Mouse (Mus musculus): ENCODE measurements around the gene Mus81.

The Mus81 gene

DNA sequence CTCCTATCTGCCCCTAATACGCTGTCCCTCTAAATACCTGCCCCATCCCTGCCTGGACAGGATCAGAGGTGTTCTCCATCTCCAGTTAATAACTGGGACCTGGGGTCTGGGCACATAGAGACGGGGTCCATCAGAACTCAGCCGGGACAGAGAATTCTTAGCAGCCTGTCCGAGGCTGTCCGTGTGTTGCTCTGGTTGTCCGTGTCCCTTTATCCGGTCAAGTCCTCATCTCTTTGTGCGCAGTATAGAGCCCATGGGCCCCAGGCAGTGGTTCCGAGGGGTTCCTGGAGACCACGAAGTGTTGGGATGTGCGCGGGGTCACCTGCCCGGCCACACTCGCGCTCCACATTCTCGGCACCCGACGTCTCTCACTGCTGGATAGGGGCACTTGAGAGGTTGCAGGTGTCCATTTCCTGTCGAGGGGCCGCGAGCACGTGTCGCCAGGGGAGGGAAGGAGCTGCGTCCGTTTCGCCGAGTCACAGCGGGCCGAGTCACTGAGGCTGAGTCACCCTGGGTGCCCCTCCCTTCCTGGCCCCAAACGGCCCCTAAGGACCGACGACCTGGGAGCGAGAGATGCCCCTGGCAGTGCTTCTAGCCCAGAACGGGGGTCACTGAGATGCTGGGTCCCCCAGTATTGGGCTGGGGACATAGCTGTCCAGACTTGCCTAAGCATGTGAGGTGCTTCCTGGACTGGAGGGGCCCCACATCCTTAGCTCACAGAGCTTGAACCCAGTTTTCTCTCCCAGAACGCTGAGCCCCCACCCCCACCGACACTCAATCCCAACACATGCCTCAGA lies 39.6 kb downstream of the Mus81 start:
- in situ Hi-C loops (cut with MboI, MseI): loop anchor here in 1 of 2 experiments (5.0 to 25.0 kb wide), 2 partner anchors 41 to 1736 kb away; partner anchors contain the start of gene 1810055G02Rik

DNA sequence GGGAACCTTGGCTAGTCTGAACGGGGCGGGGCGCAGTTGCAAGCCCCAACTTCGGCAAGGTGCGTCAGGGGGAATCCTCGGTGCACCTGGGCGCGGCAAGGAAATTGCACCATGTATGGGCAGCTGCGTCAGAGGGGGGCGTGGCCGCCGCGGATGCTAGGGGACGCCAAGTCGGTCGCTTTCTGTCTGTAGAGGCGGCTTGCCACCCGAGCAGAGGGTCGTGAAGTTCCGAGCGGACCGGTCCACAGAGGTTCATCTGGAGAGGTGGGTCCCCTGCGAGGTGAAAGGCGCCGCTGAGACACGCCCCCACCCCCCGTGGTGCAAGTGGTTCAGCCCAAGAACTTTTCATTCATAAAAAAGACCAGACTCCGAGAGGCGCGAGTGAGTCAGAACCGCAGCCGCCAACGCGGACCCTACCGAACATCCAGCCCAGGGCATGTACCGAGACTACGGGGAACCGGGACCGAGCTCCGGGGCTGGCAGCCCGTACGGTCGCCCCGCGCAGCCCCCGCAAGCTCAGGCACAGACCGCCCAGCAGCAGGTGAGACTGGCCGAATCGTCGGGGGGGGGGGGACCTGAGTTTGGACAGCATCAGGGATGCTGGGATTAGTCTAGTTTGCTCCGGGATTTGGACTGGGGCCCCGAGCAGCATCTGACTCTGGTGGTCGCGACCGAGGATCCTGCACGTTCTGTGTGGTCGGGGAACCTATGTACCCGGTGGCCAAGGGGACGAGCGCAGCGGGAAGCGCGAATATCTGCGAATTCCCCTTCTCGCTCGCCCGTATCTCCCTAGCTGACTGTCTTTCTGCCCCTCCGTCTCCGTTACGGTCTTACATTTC lies 40.5 kb downstream of the Mus81 start, which contains the start of gene Fosl1:
Fosl1 (plus strand) TSS at position 33 of the 839 bp plus-strand sequence.
- in situ Hi-C loops (cut with MboI, MseI): loop anchor here in 1 of 2 experiments (5.0 to 25.0 kb wide), 2 partner anchors 40 to 1735 kb away; partner anchors contain the start of gene 1810055G02Rik

DNA sequence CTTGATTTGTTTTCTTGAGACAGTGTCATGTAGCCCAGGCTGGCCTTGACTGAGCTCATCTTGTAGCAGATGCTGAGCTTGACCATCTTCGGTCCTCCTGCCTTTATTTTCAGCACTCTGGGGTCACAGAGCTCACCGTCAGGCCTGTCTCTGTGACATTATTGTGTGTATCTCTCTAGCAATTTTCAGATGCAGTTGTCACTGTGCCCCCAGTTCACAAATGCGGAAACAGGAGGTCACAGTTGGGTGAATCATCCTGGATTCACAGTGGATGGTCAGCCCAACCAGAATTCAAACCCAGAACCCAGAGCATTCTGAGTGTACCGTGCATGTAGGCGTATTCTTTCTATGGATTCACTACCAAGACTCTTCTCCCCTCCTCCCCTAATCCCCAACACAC lies 42.5 kb downstream of the Mus81 start:
- in situ Hi-C loops (cut with MboI, MseI): loop anchor here in 1 of 2 experiments (5.0 to 25.0 kb wide), 2 partner anchors 38 to 1733 kb away; partner anchors contain the start of gene 1810055G02Rik

DNA sequence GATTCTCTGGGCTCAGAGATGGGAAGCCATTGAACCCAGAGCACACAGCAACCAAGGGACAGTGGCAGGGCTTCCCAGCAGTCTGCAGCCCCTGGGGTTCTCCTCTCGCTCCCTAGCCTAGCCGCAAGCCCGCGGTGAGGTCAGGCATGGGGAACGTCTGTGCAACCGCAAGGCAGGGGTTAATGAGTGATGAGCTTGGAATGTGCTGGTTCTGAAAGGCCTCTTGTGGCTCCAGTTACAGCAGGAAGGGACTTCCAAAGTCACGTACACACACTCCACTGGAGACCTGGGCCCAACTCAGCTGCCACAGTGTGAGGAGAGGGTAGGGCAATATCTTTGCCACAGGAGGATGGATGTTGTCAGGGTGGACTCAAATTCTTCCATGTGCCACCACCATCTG lies 43.2 kb downstream of the Mus81 start:
- in situ Hi-C loops (cut with MboI, MseI): loop anchor here in 1 of 2 experiments (5.0 to 25.0 kb wide), 2 partner anchors 38 to 1733 kb away; partner anchors contain the start of gene 1810055G02Rik

DNA sequence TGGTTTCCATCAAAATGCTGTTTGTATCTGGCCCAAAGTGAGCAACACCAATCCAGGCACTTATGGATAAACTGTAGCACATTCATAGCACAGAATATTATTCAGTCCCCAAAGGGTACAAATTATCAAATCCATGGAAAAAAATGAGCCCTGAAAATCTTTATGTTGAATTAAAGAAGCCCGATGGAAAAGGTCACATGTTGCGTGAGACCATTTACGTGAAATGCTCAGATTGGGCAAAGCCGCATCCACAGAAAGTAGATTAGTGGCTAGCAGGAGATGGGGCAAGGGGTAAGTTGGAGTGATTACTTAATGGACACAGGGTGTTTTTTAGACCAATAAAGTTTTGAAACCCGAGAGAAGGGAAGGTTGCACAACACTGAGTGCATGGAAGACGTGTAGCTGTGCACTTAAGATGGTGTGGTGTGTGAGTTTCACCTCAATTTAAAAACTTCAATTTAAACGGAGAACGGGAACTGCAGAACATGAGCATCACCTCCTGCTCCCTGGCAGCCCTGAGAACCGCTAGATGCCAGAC lies 43.8 kb downstream of the Mus81 start:
- in situ Hi-C loops (cut with MboI, MseI): loop anchor here in 1 of 2 experiments (25.0 kb wide), 1 partner anchor 1732 kb away; the partner anchor contains the start of gene 1810055G02Rik

DNA sequence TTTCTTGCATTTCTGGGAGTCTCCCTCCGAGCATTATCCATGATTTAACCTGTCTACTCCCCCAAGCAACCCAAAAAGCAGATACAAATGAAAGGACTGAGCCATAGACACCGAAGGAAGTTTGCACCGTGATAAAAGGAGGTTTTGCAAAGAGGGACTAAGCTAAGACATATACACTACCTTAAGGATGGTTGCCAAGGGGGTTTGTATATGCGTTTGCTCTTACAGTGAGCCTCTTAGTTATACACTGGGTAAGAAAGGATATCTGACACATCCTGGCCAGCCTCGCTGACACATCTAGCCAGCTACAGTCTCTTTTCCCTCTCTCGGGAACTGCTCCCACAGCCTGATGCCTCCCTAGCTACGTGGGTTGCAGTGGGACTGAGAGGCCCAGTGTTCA lies 54.3 kb downstream of the Mus81 start:
- in situ Hi-C loops (cut with MboI, MseI): loop anchor here in 1 of 2 experiments (25.0 kb wide), 1 partner anchor 1722 kb away; the partner anchor contains the start of gene 1810055G02Rik

DNA sequence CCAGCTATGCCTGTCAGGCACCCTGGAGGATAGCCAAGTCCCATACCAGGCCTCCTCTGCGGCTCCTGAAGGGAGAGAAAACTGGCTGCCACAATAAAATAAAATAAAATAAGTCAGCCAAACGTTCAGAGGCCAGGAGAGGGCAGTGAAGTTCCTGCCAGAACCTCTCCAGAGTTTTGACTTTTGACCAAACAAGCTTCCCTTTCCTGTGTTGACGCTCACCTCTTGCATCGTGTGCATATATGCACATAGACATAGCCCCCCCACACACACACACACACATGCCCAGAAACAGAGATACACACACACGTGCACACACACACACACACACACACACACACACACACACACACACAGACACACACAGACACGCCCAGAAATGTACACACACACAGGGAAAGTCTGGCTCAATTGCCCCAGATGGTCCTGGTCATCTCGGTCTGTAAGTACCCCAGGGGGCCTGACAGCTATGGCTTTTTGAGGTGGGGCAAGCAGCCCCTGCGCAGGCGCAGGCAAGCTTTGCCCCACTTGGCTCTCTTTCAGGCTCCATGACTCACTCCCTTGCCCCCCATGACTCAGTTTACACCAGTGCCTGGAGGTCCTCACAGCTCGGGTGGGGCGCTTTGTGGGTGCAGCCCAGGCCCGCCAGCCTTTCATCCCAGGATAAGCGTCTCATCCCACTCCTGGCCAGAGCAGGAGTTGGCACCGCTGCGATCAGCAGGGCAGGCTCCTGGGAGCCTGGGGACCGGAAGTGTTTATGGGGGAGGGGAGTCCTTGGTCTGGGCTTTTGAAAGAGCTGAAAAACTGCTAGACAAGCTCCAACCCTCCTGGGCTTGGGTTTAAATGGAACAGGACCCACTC lies 55.0 kb downstream of the Mus81 start:
- in situ Hi-C loops (cut with MboI, MseI): loop anchor here in 1 of 2 experiments (25.0 kb wide), 1 partner anchor 1721 kb away; the partner anchor contains the start of gene 1810055G02Rik
